Mouse (Mus musculus): ENCODE data around the gene Fam166a.

- TF ChIP-seq CTCF (IDR thresholded peaks at IDR 0.05; ENCODE audit: low read depth) (no peak), EP300 (optimal IDR thresholded peaks at IDR 0.05) (no peak)
Observed at GRCm38 (mm10) chr2:25197191-25197590, 21.4 kb upstream of the Fam166a start.

Data from stomach, postnatal 0 days (tissue).